Mouse (Mus musculus): ENCODE measurements around the gene Nav2. TPM values are rescaled to one million over a fixed set of nuclear protein-coding genes. Genes with fewer than 3 reads are reported as not detected.

Gene Nav2
- total and polyA plus RNA-seq, 3 experiments, result under 0.01 TPM; not detected in 2

DNA sequence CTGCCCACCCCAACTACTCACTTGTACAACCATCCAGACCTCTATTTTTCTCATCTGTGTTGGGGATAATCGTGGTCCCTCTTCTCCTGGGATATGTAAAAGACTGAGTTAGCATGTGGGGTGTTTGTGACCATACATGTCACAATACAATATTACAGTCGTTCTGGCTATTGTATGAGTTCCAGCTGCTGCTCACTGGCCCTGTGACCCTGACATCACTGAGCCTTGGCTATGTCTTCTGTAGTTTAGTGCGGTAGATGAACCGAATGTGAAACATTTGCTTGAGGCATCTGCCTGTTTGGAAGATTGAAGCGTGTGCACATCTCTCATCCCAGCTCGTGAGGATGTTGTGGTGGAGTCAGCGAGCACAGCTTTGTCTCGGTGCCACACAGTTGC lies 410.4 kb downstream of the Nav2 start:
- no peaks in the 10 kb centered on the region for H3K36me3 ChIP-seq (replicated peaks in 1 of 2; ENCODE audit: control insufficient read depth in 1 of 2, insufficient read depth in 1 of 2, low read length in 1 of 2)
- no peaks in the 10 kb centered on the region for H3K79me2 ChIP-seq (replicated peaks; ENCODE audit: control insufficient read depth, extremely low read depth, insufficient read depth, poor library complexity, severe bottlenecking)
- no peaks in the 10 kb centered on the region for H3K9me3 ChIP-seq (replicated peaks; ENCODE audit: low read length)
- peaks cover 52% of the 10 kb centered on the region for H3K27me3 ChIP-seq (replicated peaks)
- dilution Hi-C loops (cut with MboI; ENCODE audit: extremely low pct_ligation_motif_present, extremely low pct_unique_long_range_greater_than_20kb, low sequenced_read_pairs) (no loop called here), in situ Hi-C loops (cut with MboI; ENCODE audit: low pct_ligation_motif_present, low pct_unique_long_range_greater_than_20kb, low sequenced_read_pairs) (no loop called here)
- no peak for TF ChIP-seq ZC3H11A (IDR thresholded peaks at IDR 0.05; ENCODE audit: low read depth, low read length)
- TF ChIP-seq MEF2A (IDR thresholded peaks at IDR 0.05; ENCODE audit: borderline replicate concordance, low read depth, low read length), result no peak
- TF ChIP-seq CTCF (conservative IDR thresholded peaks at IDR 0.05 in 1 of 2, IDR thresholded peaks at IDR 0.05 in 1 of 2; ENCODE audit: low read depth in 2 of 2, low read length in 2 of 2), result no peak
- no peak for TF ChIP-seq TCF12 (IDR thresholded peaks at IDR 0.05; ENCODE audit: low read depth, low read length)
- no peak for TF ChIP-seq KAT2A (IDR thresholded peaks at IDR 0.05; ENCODE audit: insufficient replicate concordance, low read length)
- TF ChIP-seq RAD21 (IDR thresholded peaks at IDR 0.05; ENCODE audit: low read depth, low read length), result no peak
- TF ChIP-seq POLR2AphosphoS2 (IDR thresholded peaks at IDR 0.05; ENCODE audit: low read depth, low read length), result no peak
- TF ChIP-seq NELFE (IDR thresholded peaks at IDR 0.05; ENCODE audit: low read depth, low read length), result no peak
- TF ChIP-seq USF2 (conservative IDR thresholded peaks at IDR 0.05; ENCODE audit: low read depth, low read length), result no peak
- no peak for TF ChIP-seq MAZ (IDR thresholded peaks at IDR 0.05; ENCODE audit: low read depth, low read length)
- TF ChIP-seq CHD2 (IDR thresholded peaks at IDR 0.05; ENCODE audit: low read length), result no peak
- TF ChIP-seq GABPA (IDR thresholded peaks at IDR 0.05; ENCODE audit: insufficient replicate concordance, low read depth, low read length), result no peak
- TF ChIP-seq USF1 (IDR thresholded peaks at IDR 0.05; ENCODE audit: low read depth, low read length), result no peak
- TF ChIP-seq UBTF (IDR thresholded peaks at IDR 0.05; ENCODE audit: low read depth, low read length), result no peak
- no peak for TF ChIP-seq EP300 (IDR thresholded peaks at IDR 0.05; ENCODE audit: low read length)
- TF ChIP-seq JUND (conservative IDR thresholded peaks at IDR 0.05; ENCODE audit: low read depth, low read length), result no peak
- TF ChIP-seq ZMIZ1 (IDR thresholded peaks at IDR 0.05; ENCODE audit: low read depth, low read length), result no peak
- TF ChIP-seq E2F4 (IDR thresholded peaks at IDR 0.05; ENCODE audit: insufficient replicate concordance, low read depth, low read length), result no peak
- no peak for TF ChIP-seq CHD1 (IDR thresholded peaks at IDR 0.05; ENCODE audit: low read depth, low read length)
- no peak for DNase-seq (ENCODE audit: extremely low read depth)
- H3K9ac ChIP-seq (ENCODE audit: insufficient read depth, low read depth), result no peak overlapping the region
- H3K27ac ChIP-seq (ENCODE audit: insufficient read depth, low read depth), result no peak overlapping the region
- no peak overlapping the region for H3K4me2 ChIP-seq (ENCODE audit: insufficient read depth, low read depth, poor library complexity, severe bottlenecking)
- H3K4me1 ChIP-seq (ENCODE audit: control insufficient read depth in 1 of 2, insufficient read depth in 2 of 2), result no peaks in the 10 kb centered on the region
- no peak overlapping the region for H3K4me3 ChIP-seq (replicated peaks in 1 of 3; ENCODE audit: low read depth in 2 of 3, low read length in 2 of 3, poor library complexity in 1 of 3)

DNA sequence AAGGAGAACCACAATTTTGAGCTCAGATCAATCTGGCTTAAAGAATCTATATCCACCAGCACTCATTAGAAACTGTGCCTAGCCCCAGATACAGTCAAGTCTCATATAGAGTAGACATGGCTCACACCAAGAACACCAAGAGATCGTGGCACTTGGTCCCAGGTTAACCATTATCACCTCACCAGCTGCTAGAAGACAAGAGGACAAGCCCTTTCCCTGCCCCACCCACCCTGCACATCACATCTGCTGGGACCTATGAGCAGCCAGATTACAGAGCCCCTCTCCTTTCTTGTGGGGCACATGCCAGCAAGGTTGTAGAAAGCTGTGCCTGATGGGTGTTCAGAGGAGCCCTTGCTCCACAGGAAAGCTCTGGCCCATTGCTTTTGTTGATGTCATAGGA lies 411.5 kb downstream of the Nav2 start:
- no peak for DNase-seq (ENCODE audit: extremely low read depth)
- dilution Hi-C loops (cut with MboI; ENCODE audit: extremely low pct_ligation_motif_present, extremely low pct_unique_long_range_greater_than_20kb, low sequenced_read_pairs), result no loop called here
- Histone ChIP-seq H3K4me2 (ENCODE audit: insufficient read depth, low read depth, poor library complexity, severe bottlenecking) (no peak overlapping the region), H3K4me3 (replicated peaks in 1 of 3; ENCODE audit: low read depth in 2 of 3, low read length in 2 of 3, poor library complexity in 1 of 3) (no peak overlapping the region), H3K36me3 (replicated peaks in 1 of 2; ENCODE audit: control insufficient read depth in 1 of 2, insufficient read depth in 1 of 2, low read length in 1 of 2) (no peaks in the 10 kb centered on the region), H3K4me1 (ENCODE audit: control insufficient read depth in 1 of 2, insufficient read depth in 2 of 2) (no peaks in the 10 kb centered on the region), H3K27ac (ENCODE audit: insufficient read depth, low read depth) (no peak overlapping the region), H3K27me3 (replicated peaks) (peaks cover 52% of the 10 kb centered on the region), H3K9me3 (replicated peaks; ENCODE audit: low read length) (no peaks in the 10 kb centered on the region), H3K9ac (ENCODE audit: insufficient read depth, low read depth) (no peak overlapping the region), H3K79me2 (replicated peaks; ENCODE audit: control insufficient read depth, extremely low read depth, insufficient read depth, poor library complexity, severe bottlenecking) (no peaks in the 10 kb centered on the region)
- in situ Hi-C loops (cut with MboI; ENCODE audit: low pct_ligation_motif_present, low pct_unique_long_range_greater_than_20kb, low sequenced_read_pairs), result no loop called here
- TF ChIP-seq EP300 (IDR thresholded peaks at IDR 0.05; ENCODE audit: low read length) (no peak), BHLHE40 (IDR thresholded peaks at IDR 0.05; ENCODE audit: low read depth, low read length) (no peak), E2F4 (IDR thresholded peaks at IDR 0.05; ENCODE audit: insufficient replicate concordance, low read depth, low read length) (no peak), ZKSCAN1 (IDR thresholded peaks at IDR 0.05; ENCODE audit: borderline replicate concordance, low read depth, low read length) (no peak), IRF4 (IDR thresholded peaks at IDR 0.05; ENCODE audit: low read depth, low read length) (no peak), JUND (conservative IDR thresholded peaks at IDR 0.05; ENCODE audit: low read depth, low read length) (no peak), GABPA (IDR thresholded peaks at IDR 0.05; ENCODE audit: insufficient replicate concordance, low read depth, low read length) (no peak)
